Mouse (Mus musculus): Measurements from ENCODE around the gene Kif21b. TPM values are rescaled to one million over a fixed set of nuclear protein-coding genes. Genes with fewer than 3 reads are reported as not detected.

Gene Kif21b
- total RNA-seq, 2 experiments from 2014 or later = 4.0 to 21.6 TPM

- ATAC-seq (replicated peaks; ENCODE audit: low FRiP score, low TSS enrichment, poor library complexity, severe bottlenecking) = no peak
These were observed 4.3 kb upstream of the Kif21b start for GRCm38 (mm10) chr1:136126895-136127294.

DNA sequence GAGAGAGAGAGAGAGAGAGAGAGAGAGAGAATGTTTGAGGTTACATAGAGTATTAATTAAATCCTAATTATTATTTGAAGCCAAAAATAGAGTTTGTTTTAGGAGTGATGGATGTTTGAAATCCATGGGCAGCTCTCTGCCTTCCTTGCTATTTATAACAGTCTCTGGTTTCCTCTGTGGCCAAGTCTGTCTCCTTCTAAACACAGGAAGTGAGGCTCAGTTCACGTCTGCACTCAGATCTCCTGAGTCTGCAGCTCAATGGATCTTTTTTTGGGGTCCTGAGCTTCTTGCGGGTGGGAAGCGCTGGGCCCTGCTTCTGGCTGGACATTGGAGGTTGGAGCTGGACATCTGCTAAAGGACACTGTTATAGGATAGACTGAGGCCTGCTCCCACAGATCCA is 3.3 kb upstream of the Kif21b start:
- ATAC-seq (replicated peaks; ENCODE audit: low FRiP score, low TSS enrichment, poor library complexity, severe bottlenecking) = no peak

DNA sequence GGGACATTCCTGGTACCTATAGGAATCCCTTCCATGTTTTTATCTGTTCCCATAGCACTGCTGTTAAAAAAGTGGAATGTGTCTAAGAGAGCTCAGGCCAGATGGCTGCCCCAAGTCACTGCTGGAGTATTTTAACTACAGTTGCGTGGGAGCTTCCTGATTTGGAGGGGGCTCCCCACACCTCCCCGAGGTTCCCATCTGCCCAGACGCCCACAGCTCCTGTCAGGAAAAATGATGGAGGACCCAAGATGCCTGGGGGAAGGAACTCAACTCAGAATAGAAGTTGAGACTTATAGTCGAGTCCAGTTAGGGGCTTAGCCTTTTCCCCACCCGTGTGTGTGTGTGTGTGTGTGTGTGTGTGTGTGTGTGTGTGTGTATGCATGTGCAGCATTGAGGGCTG is 2.8 kb upstream of the Kif21b start:
- no peak for ATAC-seq (replicated peaks; ENCODE audit: low FRiP score, low TSS enrichment, poor library complexity, severe bottlenecking)

- no peak for ATAC-seq (replicated peaks; ENCODE audit: low FRiP score, low TSS enrichment, poor library complexity, severe bottlenecking)
These were observed 2.1 kb upstream of the Kif21b start for GRCm38 (mm10) chr1:136128944-136129589.

- ATAC-seq (replicated peaks; ENCODE audit: low FRiP score, low TSS enrichment, poor library complexity, severe bottlenecking) = no peak
These were observed 1.1 kb upstream of the Kif21b start for GRCm38 (mm10) chr1:136130107-136130506.

- ATAC-seq (replicated peaks; ENCODE audit: low FRiP score, low TSS enrichment, poor library complexity, severe bottlenecking) = no peak
These were observed 558 bp downstream of the Kif21b start for GRCm38 (mm10) chr1:136131603-136132291.

GRCm38 (mm10) chr1:136132386-136133201 is 1.4 kb downstream of the Kif21b start:
- no peak for ATAC-seq (replicated peaks; ENCODE audit: low FRiP score, low TSS enrichment, poor library complexity, severe bottlenecking)

DNA sequence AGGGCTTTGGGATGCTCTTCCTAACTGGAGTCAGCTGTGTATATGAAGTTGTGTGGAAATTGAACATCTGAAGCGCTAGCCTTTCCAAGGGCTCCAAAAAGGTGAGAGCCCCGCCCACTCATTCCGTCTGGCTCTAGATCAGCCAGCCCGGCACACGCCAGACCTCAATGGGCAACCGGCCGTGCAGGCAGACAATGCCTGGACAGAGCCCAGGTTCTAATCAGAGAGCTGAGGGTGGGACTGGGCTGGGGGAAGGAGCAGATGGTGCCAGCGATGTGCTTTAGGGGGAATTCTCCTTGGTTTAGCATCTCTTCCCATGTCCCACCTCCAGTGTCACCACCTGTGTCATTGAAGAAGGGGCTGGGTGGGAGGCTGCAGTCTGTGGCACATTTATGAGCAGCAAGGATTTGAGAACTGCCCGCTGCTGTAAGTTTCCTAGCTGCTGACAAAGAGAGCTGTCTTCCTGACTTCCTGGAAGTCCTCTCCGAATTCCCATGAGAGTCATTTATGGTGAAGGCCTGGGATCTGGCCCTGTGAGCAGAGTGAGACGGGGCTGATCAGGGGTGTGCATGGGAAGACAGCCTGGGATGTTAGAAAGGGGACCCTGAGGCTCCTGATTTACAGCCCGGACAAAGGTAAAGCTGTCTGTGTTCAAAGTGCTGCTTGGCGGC is 2.5 kb downstream of the Kif21b start:
- ATAC-seq (replicated peaks; ENCODE audit: low FRiP score, low TSS enrichment, poor library complexity, severe bottlenecking) = no peak

DNA sequence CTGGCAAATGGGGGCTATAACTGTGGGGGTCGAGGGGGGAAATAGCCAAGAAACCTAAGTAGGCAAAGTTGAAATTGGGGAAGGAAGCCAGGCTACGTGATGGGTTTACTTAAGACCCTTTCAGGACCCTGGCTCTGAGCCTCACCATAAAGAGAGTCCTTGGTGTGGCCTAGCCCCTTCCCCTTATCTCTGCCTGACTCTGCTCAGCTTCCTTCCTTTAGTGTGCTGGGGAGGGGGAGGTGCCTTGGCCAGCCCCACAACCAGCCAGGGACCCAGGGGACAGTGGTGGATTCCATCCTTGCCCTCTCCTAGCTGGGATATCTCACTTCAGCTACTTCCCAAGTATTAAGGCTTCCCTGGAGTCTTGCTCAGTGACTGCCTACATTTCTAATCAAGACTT is 3.4 kb downstream of the Kif21b start:
- no peak for ATAC-seq (replicated peaks; ENCODE audit: low FRiP score, low TSS enrichment, poor library complexity, severe bottlenecking)

GRCm38 (mm10) chr1:136135046-136135445 is 3.9 kb downstream of the Kif21b start:
- peak; percentile 54 for ATAC-seq (replicated peaks; ENCODE audit: low FRiP score, low TSS enrichment, poor library complexity, severe bottlenecking)

DNA sequence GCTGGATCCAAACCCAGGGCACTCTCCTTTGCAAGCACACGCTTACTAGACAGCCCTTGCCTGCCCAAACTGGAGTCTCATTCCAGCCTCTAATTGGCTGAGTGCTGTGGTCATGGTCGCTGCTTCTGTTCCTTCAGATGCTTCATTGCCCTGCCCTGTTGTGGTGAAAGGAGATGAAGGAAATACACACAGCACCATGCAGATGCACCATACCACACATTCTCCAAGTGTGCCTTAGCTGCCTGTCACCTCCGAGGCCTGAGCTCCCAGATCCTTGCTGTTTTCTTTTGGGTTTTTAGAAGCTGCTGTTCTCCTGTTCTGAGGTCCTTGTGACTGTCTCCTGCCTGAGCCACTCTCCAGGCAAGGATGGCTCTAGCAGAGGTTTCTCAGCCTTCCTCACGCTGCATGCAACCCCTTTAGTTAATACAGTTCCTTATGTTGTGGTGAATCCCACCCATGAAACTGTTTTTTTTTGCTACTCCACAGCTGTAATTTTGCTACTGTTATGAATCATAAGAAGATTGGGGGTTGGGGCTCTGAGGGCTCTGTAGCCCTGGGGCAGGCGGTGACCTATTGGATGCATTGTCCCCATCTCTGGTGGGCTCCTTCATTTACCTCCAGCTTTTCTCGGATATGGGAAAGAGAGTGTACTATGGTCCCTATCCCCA is 4.7 kb downstream of the Kif21b start:
- ATAC-seq (replicated peaks; ENCODE audit: low FRiP score, low TSS enrichment, poor library complexity, severe bottlenecking) = no peak

- ATAC-seq (replicated peaks; ENCODE audit: low FRiP score, low TSS enrichment, poor library complexity, severe bottlenecking) = no peak
These were observed 5.4 kb downstream of the Kif21b start for GRCm38 (mm10) chr1:136136547-136136946.

- ATAC-seq (replicated peaks; ENCODE audit: low FRiP score, low TSS enrichment, poor library complexity, severe bottlenecking) = no peak
These were observed 5.9 kb downstream of the Kif21b start for GRCm38 (mm10) chr1:136137071-136137531.

- ATAC-seq (replicated peaks; ENCODE audit: low FRiP score, low TSS enrichment, poor library complexity, severe bottlenecking) = no peak
These were observed 6.4 kb downstream of the Kif21b start for GRCm38 (mm10) chr1:136137575-136137974.

DNA sequence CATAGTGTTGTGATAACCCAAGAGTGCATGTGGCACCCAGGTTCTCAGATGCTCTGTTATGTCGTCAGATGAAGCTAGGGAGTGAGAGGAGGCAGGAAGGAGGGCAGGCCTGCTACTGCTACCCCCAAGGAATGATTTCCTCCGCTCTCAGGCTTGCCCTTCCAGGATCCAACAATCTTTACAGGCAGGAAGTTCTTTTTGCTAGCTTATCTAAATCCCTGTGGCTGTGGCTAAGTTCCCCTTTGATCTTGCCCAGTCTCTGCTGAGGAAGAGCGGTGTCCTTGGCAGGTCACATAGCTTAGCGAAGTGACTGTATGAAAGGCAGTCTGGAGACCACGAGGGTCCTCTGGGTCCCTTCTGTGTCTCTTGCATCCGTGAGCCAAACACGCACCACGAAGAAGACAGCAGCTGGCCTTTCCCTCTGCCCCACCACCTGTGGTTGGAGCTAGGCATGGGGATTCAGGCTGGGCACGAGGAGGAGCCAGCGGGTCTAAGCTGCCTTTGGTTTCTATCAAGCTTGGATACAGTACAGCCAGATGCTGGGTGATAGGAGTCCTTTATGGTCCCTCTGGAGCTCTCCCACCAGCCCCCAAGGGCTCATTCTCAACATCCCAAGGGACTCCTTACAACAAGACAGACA is 7.1 kb downstream of the Kif21b start:
- ATAC-seq (replicated peaks; ENCODE audit: low FRiP score, low TSS enrichment, poor library complexity, severe bottlenecking) = no peak

DNA sequence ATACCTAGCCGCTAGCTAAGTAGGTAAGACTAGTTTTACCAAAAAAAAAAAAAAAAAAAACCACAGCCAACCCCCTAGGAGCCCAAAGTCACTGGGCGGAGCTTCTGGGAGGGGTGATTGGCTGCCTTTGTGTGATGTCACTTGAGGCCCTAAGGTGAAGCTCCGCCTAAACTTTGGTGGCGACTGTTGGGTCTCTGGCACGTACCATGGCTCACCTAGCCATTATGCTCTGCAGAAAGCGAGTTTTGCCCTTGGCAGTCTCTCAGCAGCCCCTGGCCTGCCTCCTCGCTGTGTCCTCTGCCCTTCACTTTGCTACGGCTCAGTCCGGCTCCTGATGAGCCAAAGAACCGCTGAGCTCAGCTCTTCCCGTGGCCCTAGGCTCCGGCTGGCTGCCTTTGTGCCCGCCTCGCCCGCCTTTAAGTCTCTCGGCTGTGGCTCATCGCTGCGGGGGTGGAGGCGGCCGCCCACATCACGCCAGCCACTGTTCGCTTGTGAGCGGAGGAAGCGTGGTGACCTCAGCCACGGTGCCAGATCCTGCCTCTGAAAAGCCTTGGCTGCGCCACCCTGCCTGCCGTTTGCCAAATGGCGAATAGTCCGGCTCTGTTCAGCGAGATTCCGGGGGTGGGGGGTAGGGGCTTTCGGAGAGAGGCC is 8.9 kb downstream of the Kif21b start:
- peak; percentile 90 for ATAC-seq (replicated peaks; ENCODE audit: low FRiP score, low TSS enrichment, poor library complexity, severe bottlenecking)

DNA sequence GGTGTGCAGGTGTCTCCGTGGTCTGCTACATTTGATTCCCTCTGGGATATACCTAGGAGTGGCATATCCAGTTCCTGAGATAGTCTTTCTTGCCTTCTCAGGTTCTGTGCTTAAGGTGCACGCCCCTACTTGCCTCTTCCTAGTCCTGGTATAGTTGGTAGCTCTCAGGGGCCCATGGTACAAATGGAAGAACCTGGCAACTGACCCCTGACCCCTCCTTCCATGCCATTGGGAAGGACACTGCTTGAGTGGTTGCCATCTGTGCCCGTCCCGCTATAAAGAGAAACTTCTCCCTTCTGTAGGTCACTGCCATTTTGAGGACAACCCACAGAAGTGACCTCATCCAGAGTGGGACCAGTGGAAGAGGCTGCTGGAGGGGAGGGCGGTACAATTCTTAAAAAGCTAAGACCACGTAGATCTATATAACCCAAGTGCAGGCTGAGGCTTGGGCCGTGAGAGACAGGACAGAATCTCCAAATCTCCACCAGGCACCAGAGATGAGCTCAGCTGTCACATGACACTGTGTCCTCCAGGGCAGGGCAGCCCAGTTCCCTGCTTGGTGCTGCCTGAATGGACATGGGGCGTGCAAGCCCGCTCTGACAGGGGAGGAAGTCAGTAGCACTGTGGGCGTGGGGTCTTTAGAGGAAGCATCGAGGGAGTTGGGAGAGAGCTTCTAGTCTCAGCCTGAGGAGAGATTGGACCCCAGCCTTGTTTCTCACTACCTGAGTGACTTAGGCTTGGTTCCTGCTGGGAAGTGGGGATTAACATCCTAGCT is 10.2 kb downstream of the Kif21b start:
- ATAC-seq (replicated peaks; ENCODE audit: low FRiP score, low TSS enrichment, poor library complexity, severe bottlenecking) = no peak

DNA sequence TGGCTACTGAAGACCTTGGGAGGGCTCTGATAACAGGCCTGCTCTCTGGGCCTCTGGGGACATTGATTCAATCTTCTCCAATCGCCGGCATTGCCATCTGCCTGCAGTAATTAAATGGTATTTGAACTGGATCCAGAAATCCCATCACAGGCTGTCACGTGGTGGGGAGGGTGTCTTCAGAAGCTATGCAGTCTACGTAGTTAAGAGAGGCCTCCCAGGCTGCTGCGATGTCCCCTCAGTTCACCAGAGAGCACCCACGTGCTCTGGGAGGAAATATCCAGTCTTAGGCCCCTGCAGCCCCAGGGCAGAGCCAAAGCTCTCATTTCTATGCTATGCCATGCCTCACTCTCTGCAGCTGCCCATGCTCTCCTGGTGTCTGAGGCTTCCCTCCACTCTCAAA is 11.1 kb downstream of the Kif21b start:
- ATAC-seq (replicated peaks; ENCODE audit: low FRiP score, low TSS enrichment, poor library complexity, severe bottlenecking) = no peak

Data from megakaryocyte-erythroid progenitor cell, adult 5-6 weeks (primary cell).